Mouse (Mus musculus) right cerebral cortex, postnatal 25 days (tissue): Measurements from ENCODE around the gene Ubac2.

Experiments
- DNase-seq: peaks from one replicate; pipeline ENCODE4 v3.0.0; 2022

The Ubac2 gene

GRCm38 (mm10) chr14:122011768-122012167, 133.3 kb downstream of the Ubac2 start:
- DNase-seq: no peak

GRCm38 (mm10) chr14:122012193-122012592, 133.8 kb downstream of the Ubac2 start:
- DNase-seq: no peak

GRCm38 (mm10) chr14:122012814-122013213, 134.4 kb downstream of the Ubac2 start:
- DNase-seq: no peak

DNA sequence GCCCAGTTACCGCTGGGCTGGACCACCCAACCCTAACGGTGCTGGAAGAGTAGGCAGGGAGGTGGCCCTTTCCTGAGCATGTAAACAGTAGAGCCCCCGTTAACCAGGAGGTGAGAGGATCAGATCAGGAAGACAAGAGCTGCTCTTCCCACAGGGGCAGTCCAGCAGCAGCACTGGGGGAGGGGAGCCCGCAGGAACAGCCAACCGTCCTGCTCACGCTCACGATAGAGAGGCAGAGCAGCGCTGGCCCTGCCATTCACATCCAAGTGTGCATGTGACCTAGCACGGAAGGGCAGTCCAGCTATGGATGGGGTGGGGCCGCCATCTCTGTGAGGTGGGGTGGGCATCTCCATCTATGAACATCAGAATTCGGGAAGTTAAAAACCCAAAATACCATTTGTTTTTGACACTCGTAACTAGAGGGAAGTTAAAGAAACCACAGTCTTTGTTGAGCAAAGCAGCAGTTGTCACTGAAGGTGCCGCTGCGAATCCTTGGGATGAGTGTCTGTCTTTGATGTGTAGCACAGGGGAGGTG, 135.1 kb downstream of the Ubac2 start:
- no peak for DNase-seq

DNA sequence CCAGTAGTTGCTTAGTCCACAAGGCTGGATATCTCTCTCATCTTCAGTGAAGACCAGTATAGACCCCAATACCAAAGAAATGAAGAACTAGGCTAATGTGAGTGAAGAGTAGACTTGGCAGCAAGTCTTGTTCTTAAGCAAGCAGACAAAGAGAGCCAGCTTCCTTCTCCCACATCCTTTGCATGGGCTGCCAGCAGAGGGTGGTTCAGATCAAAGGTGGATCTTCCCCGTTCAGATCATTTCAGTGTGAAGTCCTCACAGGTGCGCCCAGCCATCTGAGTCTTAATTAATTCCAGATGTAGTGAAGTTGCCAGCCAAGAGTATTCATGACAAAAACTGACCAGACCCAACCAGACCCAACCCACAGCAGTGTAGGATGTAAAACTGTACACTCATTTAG, 139.5 kb downstream of the Ubac2 start:
- DNase-seq: no peak

DNA sequence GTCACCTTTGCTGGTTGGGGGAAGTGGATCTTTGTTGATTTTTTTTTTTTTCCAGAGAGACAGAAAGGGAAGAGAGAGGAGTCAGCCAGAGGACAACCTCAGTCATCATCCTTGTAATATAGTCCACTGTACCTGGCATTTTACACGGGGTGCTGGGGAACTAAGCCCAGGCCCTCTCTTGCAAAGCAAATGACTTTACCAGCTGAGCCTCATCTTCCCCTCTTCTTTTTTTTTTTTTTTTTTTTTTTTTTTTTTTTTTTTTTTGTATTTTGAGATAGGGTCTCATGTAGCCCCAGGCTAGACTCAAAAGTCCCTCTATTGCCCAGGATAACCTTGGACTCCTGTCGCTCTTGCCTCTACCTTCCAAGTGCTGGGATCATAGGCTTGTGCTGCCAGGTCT, 141.0 kb downstream of the Ubac2 start:
- DNase-seq: no peak

DNA sequence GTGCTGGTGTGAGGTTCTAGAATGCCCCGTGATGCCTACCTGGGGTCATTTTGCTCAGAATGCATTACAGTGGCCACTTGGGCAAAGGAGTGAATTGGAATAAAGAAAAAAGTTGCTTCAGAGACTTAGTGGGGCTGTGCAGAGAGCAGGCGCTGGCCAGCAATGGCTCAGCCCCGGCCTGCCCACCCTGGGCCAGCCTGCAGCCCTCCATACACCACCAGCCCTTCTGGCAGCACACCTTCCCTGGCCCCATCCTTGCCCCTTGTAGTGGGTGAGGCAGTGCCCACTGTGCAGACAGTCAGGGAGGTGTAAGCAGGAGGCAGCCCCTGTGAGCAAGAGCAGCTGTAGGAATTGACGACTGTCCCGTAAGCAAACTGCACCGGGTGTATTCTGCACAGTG, 142.1 kb downstream of the Ubac2 start:
- DNase-seq: no peak

DNA sequence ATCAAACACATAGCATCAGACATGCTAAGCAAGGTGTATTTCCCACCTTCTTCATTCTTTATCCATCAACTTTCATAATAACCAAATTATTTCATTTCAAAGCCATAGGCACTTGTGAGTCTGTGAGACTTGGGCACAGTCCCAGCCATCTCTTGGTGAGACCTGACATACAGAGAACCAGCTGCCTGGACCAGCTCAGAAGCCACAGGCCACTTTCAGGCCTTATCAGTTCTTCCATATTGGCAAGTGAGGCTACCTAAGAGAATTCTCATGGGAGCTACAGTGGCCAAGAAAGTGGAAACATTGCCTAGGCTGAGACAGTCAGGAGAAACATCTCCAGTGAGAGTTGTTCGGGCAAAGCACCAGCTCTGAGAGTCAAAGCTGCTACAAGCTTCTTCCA, 144.6 kb downstream of the Ubac2 start:
- DNase-seq: no peak

DNA sequence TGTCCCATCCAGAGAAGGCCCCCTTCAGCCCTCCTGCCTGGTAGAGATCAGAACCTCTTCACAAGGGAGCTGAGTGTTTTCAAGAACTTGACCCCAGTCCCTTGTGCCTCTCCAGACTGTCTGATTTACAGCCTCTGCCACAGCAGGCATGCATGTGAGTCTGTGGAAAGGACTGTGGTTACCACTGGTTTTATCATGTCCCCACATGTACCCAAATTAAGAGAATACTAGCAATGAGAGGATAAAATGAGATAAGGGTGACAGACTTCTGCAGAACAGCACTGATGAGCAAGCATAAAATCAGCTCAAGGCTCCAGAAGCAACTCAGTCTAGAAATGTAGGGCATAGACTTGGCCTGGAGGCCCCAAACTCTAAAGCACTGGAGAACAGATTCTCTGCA, 145.5 kb downstream of the Ubac2 start:
- no peak for DNase-seq

DNA sequence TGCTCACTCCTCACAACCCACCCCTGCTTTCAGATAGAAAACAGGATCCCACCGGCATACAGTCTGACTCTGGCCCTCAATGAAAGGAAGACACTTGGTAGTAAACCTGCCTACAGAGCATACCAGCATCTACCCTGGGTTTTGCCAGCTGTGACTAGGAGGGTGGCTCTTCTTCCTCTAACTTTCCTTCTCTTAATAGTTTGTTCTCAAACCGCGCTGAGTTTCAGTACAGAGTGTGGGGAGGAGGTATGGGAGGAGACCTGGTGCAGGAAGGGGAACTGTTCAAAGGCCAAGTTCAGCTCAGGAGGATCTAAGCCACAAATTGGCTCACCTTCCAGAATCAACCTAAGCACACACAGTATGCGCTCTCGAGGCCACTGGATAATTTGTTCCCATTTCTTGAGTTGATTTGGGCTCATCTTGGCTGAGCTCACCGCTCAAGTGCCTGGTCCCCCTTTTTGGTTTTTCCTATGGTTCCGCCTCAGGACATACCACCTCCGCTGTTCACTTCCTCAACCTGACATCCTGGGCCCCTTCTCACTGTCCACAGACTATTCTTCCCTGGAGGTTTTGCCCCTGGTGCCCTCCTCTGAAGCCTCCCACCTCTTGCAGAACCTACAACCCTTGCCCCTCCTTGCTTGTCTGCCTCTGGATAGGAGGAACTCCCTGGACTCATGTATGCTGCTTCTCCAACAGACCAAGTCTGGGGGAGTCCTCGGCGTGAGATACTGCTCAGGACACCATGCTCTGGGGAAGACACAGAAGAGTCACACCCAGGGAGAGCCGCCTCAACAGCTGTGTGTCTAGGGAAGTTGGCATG, 150.7 kb downstream of the Ubac2 start:
- DNase-seq: no peak

DNA sequence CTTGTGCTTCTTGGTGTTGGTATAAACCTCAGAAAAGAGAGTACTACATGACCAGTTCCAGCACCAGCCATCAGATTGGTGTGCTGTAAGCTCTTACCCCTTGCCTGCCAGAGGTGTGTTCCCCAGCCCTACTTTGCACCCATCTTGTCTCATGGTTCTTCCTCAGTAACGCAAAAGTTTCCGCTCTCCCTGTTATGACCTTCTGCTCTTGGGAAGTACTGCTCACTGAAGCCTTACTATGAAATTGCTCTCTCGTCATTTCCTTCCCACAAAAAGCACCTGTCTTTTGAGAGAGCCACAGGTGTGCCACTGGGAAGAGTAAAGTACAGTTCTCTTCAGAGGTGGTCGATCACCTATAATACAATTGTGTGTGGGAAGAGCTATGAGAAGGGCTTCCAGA, 151.4 kb downstream of the Ubac2 start:
- DNase-seq: no peak

- no peak for DNase-seq
Measured at GRCm38 (mm10) chr14:122032045-122032444, 153.6 kb downstream of the Ubac2 start.

- no peak for DNase-seq
Measured at GRCm38 (mm10) chr14:122034451-122034850, 156.0 kb downstream of the Ubac2 start, which contains the start of gene Timm8a2. Timm8a2 (plus strand) TSS chr14:122034674.

GRCm38 (mm10) chr14:122035181-122035580, 156.8 kb downstream of the Ubac2 start:
- DNase-seq: no peak

GRCm38 (mm10) chr14:122035860-122036259, 157.4 kb downstream of the Ubac2 start:
- no peak for DNase-seq

GRCm38 (mm10) chr14:122038874-122039647, 160.6 kb downstream of the Ubac2 start:
- no peak for DNase-seq

GRCm38 (mm10) chr14:122041413-122041825, 163.0 kb downstream of the Ubac2 start:
- DNase-seq: no peak

GRCm38 (mm10) chr14:122042142-122042694, 163.8 kb downstream of the Ubac2 start:
- DNase-seq: no peak

GRCm38 (mm10) chr14:122047784-122048183, 169.4 kb downstream of the Ubac2 start:
- no peak for DNase-seq

- no peak for DNase-seq
Measured at GRCm38 (mm10) chr14:122048816-122049215, 170.4 kb downstream of the Ubac2 start.

GRCm38 (mm10) chr14:122052896-122053635, 174.6 kb downstream of the Ubac2 start:
- DNase-seq: no peak

DNA sequence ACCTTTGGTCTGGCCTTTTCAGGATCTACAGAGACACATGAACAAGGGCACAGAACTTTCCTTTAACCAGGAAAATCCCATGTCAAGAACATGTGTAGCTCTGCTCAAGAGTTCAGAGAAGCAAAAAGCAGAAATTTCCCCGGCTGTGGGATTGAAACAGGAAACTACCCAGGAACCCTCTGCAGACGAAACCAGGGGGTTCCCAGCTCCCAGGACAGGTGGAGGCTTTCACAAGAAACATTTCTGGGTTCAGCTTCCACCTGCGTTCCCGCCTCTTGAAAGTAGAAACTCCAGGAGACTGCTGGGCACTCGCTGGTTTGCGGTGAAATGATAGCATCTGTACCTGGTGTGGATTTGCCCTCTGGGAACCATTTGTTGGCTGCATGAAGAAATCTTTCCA, 178.5 kb downstream of the Ubac2 start:
- no peak for DNase-seq

- no peak for DNase-seq
Measured at GRCm38 (mm10) chr14:122057941-122058346, 179.5 kb downstream of the Ubac2 start.
